Mouse (Mus musculus): Measurements from ENCODE around the gene Nckipsd. TPM values are rescaled to one million over a fixed set of nuclear protein-coding genes. Genes with fewer than 3 reads are reported as not detected.

Gene Nckipsd
- polyA plus RNA-seq (2014; fragmentation: Nextera tagmentation; extraction: Ambion mirVana), result 13.6 and 19.2 TPM in 2 replicates

- under 1% methylated on average over 53 of the region's 62 CpGs for WGBS
- DNase-seq (ENCODE audit: low spot score) (peak; percentile 95), ATAC-seq (peak; percentile 92)
- Histone ChIP-seq H3K27me3 (replicated peaks; ENCODE audit: control insufficient read depth, insufficient read depth, low read length) (no peaks in the 10 kb centered on the region), H3K4me3 (ENCODE audit: low read depth, low read length) (peak within 1 kb of the TSS; percentile 72), H3K4me1 (ENCODE audit: control insufficient read depth, insufficient read depth, low read length) (peaks cover 6% of the 10 kb centered on the region), H3K4me2 (ENCODE audit: low read length) (peak within 1 kb of the TSS; percentile 95), H3K9me3 (replicated peaks; ENCODE audit: control insufficient read depth, low read length) (no peaks in the 10 kb centered on the region), H3K36me3 (ENCODE audit: control insufficient read depth, insufficient read depth, low read length) (peaks cover 57% of the 10 kb centered on the region), H3K27ac (ENCODE audit: low read depth, low read length) (peak within 1 kb of the TSS; percentile 5; the same call in 1 of the 2 replicates), H3K9ac (ENCODE audit: low read length) (peak within 1 kb of the TSS; percentile 91)
Measured at GRCm38 (mm10) chr9:108808163-108808665, at the start of gene Nckipsd. Gene Nckipsd (plus strand): TSS chr9:108808368.

GRCm38 (mm10) chr9:108759121-108759520, 49.0 kb upstream of the Nckipsd start:
- Histone ChIP-seq H3K4me1 (ENCODE audit: control insufficient read depth, insufficient read depth, low read length) (no peaks in the 10 kb centered on the region), H3K9ac (ENCODE audit: low read length) (no peak overlapping the region), H3K27me3 (replicated peaks; ENCODE audit: control insufficient read depth, insufficient read depth, low read length) (no peaks in the 10 kb centered on the region), H3K27ac (ENCODE audit: low read depth, low read length) (no peak overlapping the region), H3K4me2 (ENCODE audit: low read length) (no peak overlapping the region), H3K4me3 (ENCODE audit: low read depth, low read length) (no peak overlapping the region), H3K36me3 (ENCODE audit: control insufficient read depth, insufficient read depth, low read length) (no peaks in the 10 kb centered on the region), H3K9me3 (replicated peaks; ENCODE audit: control insufficient read depth, low read length) (no peaks in the 10 kb centered on the region)
- DNase-seq (ENCODE audit: low spot score), result no peak
- no peak for ATAC-seq
- 97% methylated on average over 20 of the region's 20 CpGs for WGBS

GRCm38 (mm10) chr9:108759805-108760204, 48.4 kb upstream of the Nckipsd start:
- no peak overlapping the region for H3K9ac ChIP-seq (ENCODE audit: low read length)
- WGBS, result 52% methylated on average over 2 of the region's 2 CpGs
- no peaks in the 10 kb centered on the region for H3K27me3 ChIP-seq (replicated peaks; ENCODE audit: control insufficient read depth, insufficient read depth, low read length)
- no peak overlapping the region for H3K4me2 ChIP-seq (ENCODE audit: low read length)
- H3K36me3 ChIP-seq (ENCODE audit: control insufficient read depth, insufficient read depth, low read length), result no peaks in the 10 kb centered on the region
- no peaks in the 10 kb centered on the region for H3K4me1 ChIP-seq (ENCODE audit: control insufficient read depth, insufficient read depth, low read length)
- no peak for ATAC-seq
- no peaks in the 10 kb centered on the region for H3K9me3 ChIP-seq (replicated peaks; ENCODE audit: control insufficient read depth, low read length)
- H3K27ac ChIP-seq (ENCODE audit: low read depth, low read length), result no peak overlapping the region
- DNase-seq (ENCODE audit: low spot score), result peak; percentile 9
- no peak overlapping the region for H3K4me3 ChIP-seq (ENCODE audit: low read depth, low read length)

- Histone ChIP-seq H3K27me3 (replicated peaks; ENCODE audit: control insufficient read depth, insufficient read depth, low read length) (no peaks in the 10 kb centered on the region), H3K9me3 (replicated peaks; ENCODE audit: control insufficient read depth, low read length) (no peaks in the 10 kb centered on the region), H3K9ac (ENCODE audit: low read length) (no peak overlapping the region), H3K4me1 (ENCODE audit: control insufficient read depth, insufficient read depth, low read length) (no peaks in the 10 kb centered on the region), H3K36me3 (ENCODE audit: control insufficient read depth, insufficient read depth, low read length) (no peaks in the 10 kb centered on the region), H3K27ac (ENCODE audit: low read depth, low read length) (no peak overlapping the region), H3K4me3 (ENCODE audit: low read depth, low read length) (no peak overlapping the region), H3K4me2 (ENCODE audit: low read length) (no peak overlapping the region)
- DNase-seq (ENCODE audit: low spot score), result no peak
- ATAC-seq, result no peak
Measured at GRCm38 (mm10) chr9:108761561-108761960, 46.6 kb upstream of the Nckipsd start.

GRCm38 (mm10) chr9:108764971-108765370, 43.2 kb upstream of the Nckipsd start:
- DNase-seq (ENCODE audit: low spot score) (no peak), ATAC-seq (no peak)
- WGBS, result 82% methylated on average over 10 of the region's 10 CpGs

GRCm38 (mm10) chr9:108776614-108777013, 31.6 kb upstream of the Nckipsd start:
- WGBS, result 89% methylated on average over 4 of the region's 4 CpGs
- no peak for DNase-seq (ENCODE audit: low spot score)
- H3K36me3 ChIP-seq (ENCODE audit: control insufficient read depth, insufficient read depth, low read length), result no peaks in the 10 kb centered on the region

More at GRCm38 (mm10) chr9:108764971-108765370, 43.2 kb upstream of the Nckipsd start:
- H3K9me3 ChIP-seq (replicated peaks; ENCODE audit: control insufficient read depth, low read length), result no peaks in the 10 kb centered on the region
- H3K9ac ChIP-seq (ENCODE audit: low read length), result no peak overlapping the region
- H3K4me3 ChIP-seq (ENCODE audit: low read depth, low read length), result no peak overlapping the region
- no peak overlapping the region for H3K27ac ChIP-seq (ENCODE audit: low read depth, low read length)
- H3K27me3 ChIP-seq (replicated peaks; ENCODE audit: control insufficient read depth, insufficient read depth, low read length), result no peaks in the 10 kb centered on the region
- H3K4me1 ChIP-seq (ENCODE audit: control insufficient read depth, insufficient read depth, low read length), result no peaks in the 10 kb centered on the region
- no peak overlapping the region for H3K4me2 ChIP-seq (ENCODE audit: low read length)
- H3K36me3 ChIP-seq (ENCODE audit: control insufficient read depth, insufficient read depth, low read length), result no peaks in the 10 kb centered on the region

GRCm38 (mm10) chr9:108777276-108777675, 30.9 kb upstream of the Nckipsd start:
- Histone ChIP-seq H3K9me3 (replicated peaks; ENCODE audit: control insufficient read depth, low read length) (no peaks in the 10 kb centered on the region), H3K4me1 (ENCODE audit: control insufficient read depth, insufficient read depth, low read length) (peaks cover 4% of the 10 kb centered on the region; the same call in 1 of the 2 replicates), H3K9ac (ENCODE audit: low read length) (no peak overlapping the region), H3K27me3 (replicated peaks; ENCODE audit: control insufficient read depth, insufficient read depth, low read length) (no peaks in the 10 kb centered on the region), H3K4me2 (ENCODE audit: low read length) (no peak overlapping the region), H3K36me3 (ENCODE audit: control insufficient read depth, insufficient read depth, low read length) (no peaks in the 10 kb centered on the region), H3K4me3 (ENCODE audit: low read depth, low read length) (no peak overlapping the region), H3K27ac (ENCODE audit: low read depth, low read length) (no peak overlapping the region)
- DNase-seq (ENCODE audit: low spot score), result no peak
- WGBS, result 79% methylated on average over 4 of the region's 4 CpGs
- ATAC-seq, result no peak

More at GRCm38 (mm10) chr9:108776614-108777013, 31.6 kb upstream of the Nckipsd start:
- no peak for ATAC-seq
- H3K27me3 ChIP-seq (replicated peaks; ENCODE audit: control insufficient read depth, insufficient read depth, low read length), result no peaks in the 10 kb centered on the region
- H3K4me1 ChIP-seq (ENCODE audit: control insufficient read depth, insufficient read depth, low read length), result peaks cover 4% of the 10 kb centered on the region; the same call in 1 of the 2 replicates
- H3K4me2 ChIP-seq (ENCODE audit: low read length), result no peak overlapping the region
- H3K27ac ChIP-seq (ENCODE audit: low read depth, low read length), result no peak overlapping the region
- H3K4me3 ChIP-seq (ENCODE audit: low read depth, low read length), result no peak overlapping the region
- H3K9me3 ChIP-seq (replicated peaks; ENCODE audit: control insufficient read depth, low read length), result no peaks in the 10 kb centered on the region
- H3K9ac ChIP-seq (ENCODE audit: low read length), result no peak overlapping the region

GRCm38 (mm10) chr9:108780959-108781358, 27.2 kb upstream of the Nckipsd start:
- no peaks in the 10 kb centered on the region for H3K27me3 ChIP-seq (replicated peaks; ENCODE audit: control insufficient read depth, insufficient read depth, low read length)
- H3K4me2 ChIP-seq (ENCODE audit: low read length), result no peak overlapping the region
- WGBS, result 68% methylated on average over 5 of the region's 5 CpGs
- DNase-seq (ENCODE audit: low spot score) (no peak), ATAC-seq (no peak)
- H3K4me3 ChIP-seq (ENCODE audit: low read depth, low read length), result no peak overlapping the region
- no peak overlapping the region for H3K27ac ChIP-seq (ENCODE audit: low read depth, low read length)
- peaks cover under 1% of the 10 kb centered on the region; the same call in 1 of the 2 replicates for H3K36me3 ChIP-seq (ENCODE audit: control insufficient read depth, insufficient read depth, low read length)
- H3K9me3 ChIP-seq (replicated peaks; ENCODE audit: control insufficient read depth, low read length), result no peaks in the 10 kb centered on the region
- peaks cover 8% of the 10 kb centered on the region for H3K4me1 ChIP-seq (ENCODE audit: control insufficient read depth, insufficient read depth, low read length)
- no peak overlapping the region for H3K9ac ChIP-seq (ENCODE audit: low read length)

- WGBS, result 73% methylated on average over 4 of the region's 4 CpGs
- Histone ChIP-seq H3K9ac (ENCODE audit: low read length) (no peak overlapping the region), H3K27me3 (replicated peaks; ENCODE audit: control insufficient read depth, insufficient read depth, low read length) (no peaks in the 10 kb centered on the region), H3K4me3 (ENCODE audit: low read depth, low read length) (no peak overlapping the region), H3K36me3 (ENCODE audit: control insufficient read depth, insufficient read depth, low read length) (peaks cover 8% of the 10 kb centered on the region; the same call in 1 of the 2 replicates), H3K27ac (ENCODE audit: low read depth, low read length) (no peak overlapping the region), H3K9me3 (replicated peaks; ENCODE audit: control insufficient read depth, low read length) (no peaks in the 10 kb centered on the region), H3K4me2 (ENCODE audit: low read length) (no peak overlapping the region), H3K4me1 (ENCODE audit: control insufficient read depth, insufficient read depth, low read length) (peaks cover 17% of the 10 kb centered on the region)
- ATAC-seq (no peak), DNase-seq (ENCODE audit: low spot score) (no peak)
Measured at GRCm38 (mm10) chr9:108781891-108782290, 26.3 kb upstream of the Nckipsd start.
